ENCODE assay signal across 27 mouse cellular contexts in the genomic region with DNA sequence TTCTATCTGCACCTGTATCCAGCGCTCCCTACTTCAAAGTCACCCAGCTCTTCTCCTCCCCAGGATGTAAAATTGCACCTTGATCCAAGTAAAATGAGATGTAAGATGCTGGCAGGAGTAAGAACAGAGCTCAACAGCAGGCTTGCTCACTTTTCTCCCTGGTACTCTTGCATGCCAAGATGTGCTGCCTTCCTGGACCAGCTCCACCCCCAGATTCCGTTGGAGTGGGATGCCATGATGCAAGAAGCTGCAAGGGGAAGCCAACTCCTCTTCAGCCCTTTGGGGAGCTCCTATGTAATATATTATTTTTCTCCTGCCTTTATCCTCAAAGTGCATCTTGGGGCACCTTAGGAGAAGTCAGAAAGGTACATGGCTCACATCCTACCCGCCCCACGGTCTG.
DNase-seq lines count a peak whose midpoint lies in the region; ATAC-seq and TF ChIP-seq lines count a peak whose summit lies in the region.
"Had no signal": no experiment of that assay in that cellular context is flagged by ENCODE, and none has a peak within 500 bp of the region (broad histone marks: within the 10 kb centered on the region; RNA-seq: fewer than 3 reads in every experiment).

No protein-coding gene starts in this region.

- H3K27me3 ChIP-seq in heart, embryonic 11.5 days (ENCODE audit: control insufficient read depth, insufficient read depth, low read length) = no peaks in the 10 kb centered on the region
- H3K27me3 ChIP-seq: heart, embryonic 12.5 days; limb, embryonic 12.5 days; midbrain, embryonic 12.5 days had no signal

- peak; percentile 69 for DNase-seq in heart, adult 11 months
- DNase-seq in left cerebral cortex, adult 2 months (ENCODE audit: extremely low spot score in 1 of 2, low spot score in 2 of 2) = peak; percentile 14 to 35
- DNase-seq in left cerebral cortex, postnatal 10 days (ENCODE audit: extremely low spot score in 1 of 2, low spot score in 2 of 2) = no peak
- peak; percentile 10 to 21 for DNase-seq in right cerebral cortex, adult 2 months (ENCODE audit: low spot score in 2 of 2)
- DNase-seq in lung, postnatal 4 days = no peak
- DNase-seq: adrenal gland, adult 2 months; cerebellum, adult 11-12 months; cerebellum, postnatal 14 days; forebrain, postnatal 0 days; heart, postnatal 10 days; kidney, adult 9 months; kidney, postnatal 14 days; layer of hippocampus, postnatal 36 days; lung, adult 18-20 months; lung, postnatal 10 days had no signal

- intact Hi-C loops in left cerebral cortex, adult 2 months (cut with DNase I) = loop anchor here (10.0 kb wide), 1 partner anchor 405 kb away; a partner anchor contains a TSS
- intact Hi-C loops in left cerebral cortex, postnatal 10 days (cut with DNase I) = no loop called here

- H3K4me3 ChIP-seq in heart, embryonic 11.5 days (ENCODE audit: low read depth, low read length) = no peak overlapping the region
- no peak overlapping the region for H3K4me3 ChIP-seq in left cerebral cortex, adult 2 months
- H3K4me3 ChIP-seq: forebrain, embryonic 10.5 days; heart, embryonic 12.5 days; hindbrain, embryonic 10.5 days; limb, embryonic 12.5 days; midbrain, embryonic 12.5 days had no signal

- no peak for ATAC-seq in heart, embryonic 11.5 days (replicated peaks; ENCODE audit: insufficient number of reproducible peaks, low FRiP score, low TSS enrichment)
- ATAC-seq in activated CD4-positive, CD25-positive, alpha-beta regulatory T cell, adult 4 months = no peak
- ATAC-seq: CD4-positive, CD25-positive, alpha-beta regulatory T cell, adult 4 months; forebrain, postnatal 0 days; hindbrain, postnatal 0 days; intestine, embryonic 16.5 days had no signal

- 68% methylated on average over 4 of the region's 4 CpGs for WGBS in heart, embryonic 11.5 days (ENCODE audit: insufficient replicate concordance)

- H3K9ac ChIP-seq in heart, embryonic 11.5 days (ENCODE audit: low read depth, low read length) = no peak overlapping the region
- H3K9ac ChIP-seq: forebrain, postnatal 0 days; heart, embryonic 12.5 days; limb, embryonic 12.5 days; midbrain, embryonic 12.5 days had no signal

- no peak overlapping the region for H3K4me2 ChIP-seq in heart, embryonic 11.5 days
- H3K4me2 ChIP-seq: heart, embryonic 12.5 days; limb, embryonic 12.5 days; liver, embryonic 11.5 days; midbrain, embryonic 12.5 days had no signal

- H3K27ac ChIP-seq in heart, embryonic 11.5 days (ENCODE audit: low read depth, low read length) = no peak overlapping the region
- no peak overlapping the region for H3K27ac ChIP-seq in left cerebral cortex, adult 2 months
- H3K27ac ChIP-seq: forebrain, embryonic 10.5 days; hindbrain, embryonic 10.5 days; hindbrain, postnatal 0 days; limb, embryonic 12.5 days; midbrain, embryonic 12.5 days; stomach, postnatal 0 days had no signal

- no peak for TF ChIP-seq CTCF in left cerebral cortex, adult 2 months (IDR thresholded peaks at IDR 0.05)

- no peaks in the 10 kb centered on the region for H3K4me1 ChIP-seq in heart, embryonic 11.5 days (ENCODE audit: control insufficient read depth, insufficient read depth, low read length)
- H3K4me1 ChIP-seq: forebrain, embryonic 10.5 days; heart, embryonic 12.5 days; hindbrain, embryonic 10.5 days; limb, embryonic 12.5 days; midbrain, embryonic 12.5 days had no signal

- no peaks in the 10 kb centered on the region for H3K36me3 ChIP-seq in heart, embryonic 11.5 days (ENCODE audit: control insufficient read depth, insufficient read depth, low read length)
- H3K36me3 ChIP-seq: forebrain, embryonic 10.5 days; heart, embryonic 12.5 days; hindbrain, embryonic 10.5 days; limb, embryonic 12.5 days; midbrain, embryonic 12.5 days had no signal

- no peaks in the 10 kb centered on the region for H3K9me3 ChIP-seq in heart, embryonic 11.5 days (replicated peaks; ENCODE audit: control insufficient read depth, low read length)
- H3K9me3 ChIP-seq: forebrain, embryonic 10.5 days; heart, embryonic 12.5 days; hindbrain, embryonic 10.5 days; limb, embryonic 12.5 days; midbrain, embryonic 12.5 days had no signal

Comparison
In these comparisons a context has a peak if more than half of its experiments do, and no peak if none do; other contexts are left out.
1. DNase-seq: peak in heart, adult 11 months (single experiment), left cerebral cortex, adult 2 months (2 of 2) and right cerebral cortex, adult 2 months (2 of 2); none in left cerebral cortex, postnatal 10 days (0 of 2) and lung, postnatal 4 days (0 of 2).